Mouse (Mus musculus) CH12.LX (cell line): ENCODE measurements around the gene Grid2. TPM values are rescaled to one million over a fixed set of nuclear protein-coding genes. Genes with fewer than 3 reads are reported as not detected.

Experiments
- DNase-seq: peaks from one replicate; pipeline ENCODE4 v3.0.0-alpha.2; 2013; ENCODE audit errors: extremely low read depth
- H3K27ac ChIP-seq: 2 replicates; pipeline ENCODE4 v1.5.1; 2012; ENCODE audit warnings: low read depth, mild to moderate bottlenecking, control low read depth, moderate library complexity; ENCODE audit not compliant: insufficient read depth
- H3K27me3 ChIP-seq: replicated peaks from 2 replicates; pipeline ENCODE3; 2012; ENCODE audit warnings: inconsistent platforms
- H3K36me3 ChIP-seq, 2 experiments: replicated peaks in 1 of 2; 2 replicates each; pipeline versions ENCODE3 to v1.6.1; 2012; ENCODE audit warnings: inconsistent platforms in 1 of 2, low read length in 1 of 2, mild to moderate bottlenecking in 1 of 2, mixed read lengths in 1 of 2, moderate library complexity in 1 of 2; ENCODE audit not compliant: control insufficient read depth in 1 of 2, insufficient read depth in 1 of 2
- H3K4me1 ChIP-seq, 2 experiments: 2 replicates each; pipeline ENCODE4 v1.6.1; 2012; ENCODE audit warnings: inconsistent platforms in 1 of 2, moderate library complexity in 1 of 2; ENCODE audit not compliant: insufficient read depth in 2 of 2, control insufficient read depth in 1 of 2
- H3K4me2 ChIP-seq: 2 replicates; pipeline ENCODE4 v1.6.1; 2012; ENCODE audit warnings: low read depth, mild to moderate bottlenecking, control low read depth; ENCODE audit not compliant: poor library complexity, insufficient read depth, severe bottlenecking
- H3K4me3 ChIP-seq, 3 experiments: fragments of 150-350 bp in 1 of 3; sonication (generic) in 1 of 3; replicated peaks in 1 of 3; 2 replicates each; pipeline versions ENCODE3 to v1.5.1; 2011 to 2012; ENCODE audit warnings: low read depth in 2 of 3, low read length in 2 of 3, mild to moderate bottlenecking in 2 of 3, moderate library complexity in 2 of 3, control low read depth in 1 of 3, improper control_type of control experiment in 1 of 3, inconsistent platforms in 1 of 3, mixed read lengths in 1 of 3; ENCODE audit not compliant: poor library complexity in 1 of 3
- H3K79me2 ChIP-seq: replicated peaks from 2 replicates; pipeline ENCODE4 v1.6.1; 2012; ENCODE audit warnings: mild to moderate bottlenecking, moderate library complexity; ENCODE audit not compliant: control insufficient read depth, poor library complexity, insufficient read depth, severe bottlenecking; ENCODE audit errors: extremely low read depth
- H3K9ac ChIP-seq: 2 replicates; pipeline ENCODE4 v1.6.1; 2012; ENCODE audit warnings: low read depth, mild to moderate bottlenecking, control low read depth, moderate library complexity; ENCODE audit not compliant: insufficient read depth
- H3K9me3 ChIP-seq: replicated peaks from 2 replicates; pipeline ENCODE3; 2012; ENCODE audit warnings: low read length, inconsistent platforms, mixed read lengths
- CHD1 ChIP-seq: IDR thresholded peaks from 2 replicates; pipeline ENCODE4 v1.6.1; 2012; ENCODE audit warnings: low read depth, low read length, improper control_type of control experiment, inconsistent platforms
- CHD2 ChIP-seq: IDR thresholded peaks from 2 replicates; pipeline ENCODE4 v1.6.1; 2011; ENCODE audit warnings: low read length, improper control_type of control experiment
- CTCF ChIP-seq, 2 experiments: IDR thresholded peaks in 1 of 2; conservative IDR thresholded peaks in 1 of 2; 2 replicates each; pipeline ENCODE4 v1.5.1; 2011 to 2012; ENCODE audit warnings: low read depth in 2 of 2, low read length in 2 of 2, improper control_type of control experiment in 1 of 2, inconsistent platforms in 1 of 2, mild to moderate bottlenecking in 1 of 2, moderate library complexity in 1 of 2
- E2F4 ChIP-seq: IDR thresholded peaks from 2 replicates; pipeline ENCODE4 v1.6.1; 2011; ENCODE audit warnings: low read depth, low read length, improper control_type of control experiment; ENCODE audit not compliant: insufficient replicate concordance
- ELF1 ChIP-seq: IDR thresholded peaks from 2 replicates; pipeline ENCODE4 v1.6.1; 2014; ENCODE audit warnings: low read depth, mild to moderate bottlenecking, inconsistent platforms, low read length, improper control_type of control experiment
- EP300 ChIP-seq: IDR thresholded peaks from 2 replicates; pipeline ENCODE4 v1.6.1; 2011; ENCODE audit warnings: low read length, improper control_type of control experiment
- IRF4 ChIP-seq: IDR thresholded peaks from 2 replicates; pipeline ENCODE4 v1.6.1; 2014; ENCODE audit warnings: low read depth, mild to moderate bottlenecking, inconsistent platforms, low read length, improper control_type of control experiment
- JUN ChIP-seq: IDR thresholded peaks from 2 replicates; pipeline ENCODE4 v1.6.1; 2011; ENCODE audit warnings: low read depth, mild to moderate bottlenecking, low read length, improper control_type of control experiment, moderate library complexity; ENCODE audit not compliant: insufficient read depth
- JUND ChIP-seq: conservative IDR thresholded peaks from 2 replicates; pipeline ENCODE4 v1.6.1; 2011; ENCODE audit warnings: low read depth, low read length, improper control_type of control experiment
- KAT2A ChIP-seq: IDR thresholded peaks from 2 replicates; pipeline ENCODE4 v1.6.1; 2012; ENCODE audit warnings: low read length, improper control_type of control experiment, inconsistent platforms; ENCODE audit not compliant: insufficient replicate concordance
- MAFK ChIP-seq: IDR thresholded peaks from 2 replicates; pipeline ENCODE4 v1.6.1; 2011; ENCODE audit warnings: low read length, improper control_type of control experiment; ENCODE audit not compliant: insufficient replicate concordance
- MAX ChIP-seq: IDR thresholded peaks from 2 replicates; pipeline ENCODE4 v1.6.1; 2011; ENCODE audit warnings: low read length, improper control_type of control experiment
- MEF2A ChIP-seq: IDR thresholded peaks from 2 replicates; pipeline ENCODE4 v1.6.1; 2014; ENCODE audit warnings: low read depth, mild to moderate bottlenecking, inconsistent platforms, low read length, improper control_type of control experiment, borderline replicate concordance
- MXI1 ChIP-seq: IDR thresholded peaks from 2 replicates; pipeline ENCODE4 v1.6.1; 2011; ENCODE audit warnings: mild to moderate bottlenecking, low read depth, low read length, improper control_type of control experiment
- POLR2AphosphoS2 ChIP-seq: IDR thresholded peaks from 2 replicates; pipeline ENCODE4 v1.6.1; 2011; ENCODE audit warnings: low read depth, low read length, improper control_type of control experiment
- RAD21 ChIP-seq: IDR thresholded peaks from 2 replicates; pipeline ENCODE4 v1.6.1; 2011; ENCODE audit warnings: low read depth, mild to moderate bottlenecking, low read length, improper control_type of control experiment, moderate library complexity
- RCOR1 ChIP-seq: conservative IDR thresholded peaks from 2 replicates; pipeline ENCODE4 v1.6.1; 2012; ENCODE audit warnings: low read depth, mild to moderate bottlenecking, inconsistent platforms, low read length, improper control_type of control experiment
- SIN3A ChIP-seq: IDR thresholded peaks from 2 replicates; pipeline ENCODE4 v1.6.1; 2012; ENCODE audit warnings: low read length, improper control_type of control experiment, inconsistent platforms
- SMC3 ChIP-seq: IDR thresholded peaks from 2 replicates; pipeline ENCODE4 v1.6.1; 2011; ENCODE audit warnings: low read depth, low read length, improper control_type of control experiment
- TBP ChIP-seq: conservative IDR thresholded peaks from 2 replicates; pipeline ENCODE4 v1.6.1; 2011; ENCODE audit warnings: low read depth, low read length, improper control_type of control experiment
- UBTF ChIP-seq: IDR thresholded peaks from 2 replicates; pipeline ENCODE4 v1.6.1; 2012; ENCODE audit warnings: low read depth, mild to moderate bottlenecking, inconsistent platforms, low read length, improper control_type of control experiment, moderate library complexity
- USF1 ChIP-seq: IDR thresholded peaks from 2 replicates; pipeline ENCODE4 v1.6.1; 2014; ENCODE audit warnings: low read depth, mild to moderate bottlenecking, inconsistent platforms, low read length, improper control_type of control experiment
- USF2 ChIP-seq: conservative IDR thresholded peaks from 2 replicates; pipeline ENCODE4 v1.6.1; 2011; ENCODE audit warnings: low read depth, low read length, improper control_type of control experiment
- ZC3H11A ChIP-seq: IDR thresholded peaks from 2 replicates; pipeline ENCODE4 v1.6.1; 2012; ENCODE audit warnings: low read depth, mild to moderate bottlenecking, inconsistent platforms, low read length, improper control_type of control experiment
- ZKSCAN1 ChIP-seq: IDR thresholded peaks from 2 replicates; pipeline ENCODE4 v1.6.1; 2012; ENCODE audit warnings: low read depth, inconsistent platforms, low read length, improper control_type of control experiment, borderline replicate concordance
- ZMIZ1 ChIP-seq: IDR thresholded peaks from 2 replicates; pipeline ENCODE4 v1.6.1; 2012; ENCODE audit warnings: low read depth, mild to moderate bottlenecking, inconsistent platforms, low read length, improper control_type of control experiment
- ZNF384 ChIP-seq: IDR thresholded peaks from 2 replicates; pipeline ENCODE4 v1.6.1; 2012; ENCODE audit warnings: low read depth, low read length, improper control_type of control experiment, inconsistent platforms
- dilution Hi-C: fragments of 300-500 bp; cut with MboI; formaldehyde crosslinking; loops from 2 replicates; pipeline ENCODE4 v1.14.3; 2020; ENCODE audit warnings: low sequenced_read_pairs; ENCODE audit not compliant: extremely low pct_unique_long_range_greater_than_20kb, extremely low pct_ligation_motif_present
- in situ Hi-C: fragments of 300-500 bp; cut with MboI; formaldehyde crosslinking; loops from 3 replicates; pipeline ENCODE4 v1.14.3; 2019; ENCODE audit warnings: low sequenced_read_pairs, low pct_ligation_motif_present, low pct_unique_long_range_greater_than_20kb, mixed read lengths
- polyA plus RNA-seq: library from polyadenylated mRNA; unstranded; fragments of >175 nt; gene quantifications from 2 replicates; pipeline ENCODE4 v1.2.1, GENCODE M21; 2012; ENCODE audit warnings: low read depth; ENCODE audit not compliant: insufficient read length
- total RNA-seq, 2 experiments: library from RNA; depleted of rRNA; stranded (reverse); fragments of 300-350 nt in 1 of 2; fragments of >200 nt in 1 of 2; gene quantifications; 2 replicates each; pipeline ENCODE4 v1.2.3; 2012 to 2014

Grid2 gene
- total and polyA plus RNA-seq, 3 experiments, result not detected

DNA sequence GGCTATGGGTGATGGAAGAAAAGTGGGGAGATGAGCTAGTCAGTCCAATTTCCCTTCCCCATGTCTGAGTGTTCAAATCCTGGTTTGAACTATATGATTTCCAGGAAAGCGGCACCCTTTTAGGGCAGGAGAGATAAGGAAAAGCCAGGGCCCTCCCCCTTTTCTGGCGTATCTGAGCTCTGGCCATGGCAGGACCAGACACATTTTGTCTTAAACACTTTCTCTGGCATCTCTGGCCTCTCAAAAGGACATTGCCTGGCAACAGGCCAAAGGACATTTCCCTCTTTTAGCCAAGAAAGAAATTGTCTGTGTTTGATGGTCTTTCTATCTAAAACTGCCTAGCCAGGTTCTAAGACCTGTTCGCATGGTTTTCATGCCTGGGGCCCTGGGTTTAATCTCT lies 1367.7 kb downstream of the Grid2 start:
- Histone ChIP-seq H3K36me3 (no peaks in the 10 kb centered on the region), H3K27me3 (no peaks in the 10 kb centered on the region), H3K27ac (no peak overlapping the region), H3K9ac (no peak overlapping the region), H3K4me1 (no peaks in the 10 kb centered on the region), H3K79me2 (no peaks in the 10 kb centered on the region)
- in situ Hi-C loops (no loop called here), dilution Hi-C loops (no loop called here)
- no peak for DNase-seq
- no peak for TF ChIP-seq KAT2A
- no peak for TF ChIP-seq TBP
- no peak for TF ChIP-seq ZMIZ1
- TF ChIP-seq CHD2, result no peak
- no peak for TF ChIP-seq JUN
- TF ChIP-seq SMC3, result no peak
- no peak for TF ChIP-seq JUND
- no peak for TF ChIP-seq RAD21
- no peak for TF ChIP-seq CHD1
- no peak for TF ChIP-seq ELF1
- TF ChIP-seq ZC3H11A, result no peak
- TF ChIP-seq ZNF384, result no peak
- no peak for TF ChIP-seq ZKSCAN1
- TF ChIP-seq MXI1, result no peak
- no peak for TF ChIP-seq MAFK
- TF ChIP-seq SIN3A, result no peak
- no peak for TF ChIP-seq IRF4
- TF ChIP-seq CTCF (conservative IDR thresholded peaks at IDR 0.05 in 1 of 2, IDR thresholded peaks at IDR 0.05 in 1 of 2; ENCODE audit: low read depth in 2 of 2, low read length in 2 of 2), result no peak
- TF ChIP-seq E2F4, result no peak
- TF ChIP-seq, all 38 proteins: peak for 0
- H3K9me3 ChIP-seq, result peaks cover 37% of the 10 kb centered on the region
- H3K4me2 ChIP-seq, result no peak overlapping the region
- no peak overlapping the region for H3K4me3 ChIP-seq

DNA sequence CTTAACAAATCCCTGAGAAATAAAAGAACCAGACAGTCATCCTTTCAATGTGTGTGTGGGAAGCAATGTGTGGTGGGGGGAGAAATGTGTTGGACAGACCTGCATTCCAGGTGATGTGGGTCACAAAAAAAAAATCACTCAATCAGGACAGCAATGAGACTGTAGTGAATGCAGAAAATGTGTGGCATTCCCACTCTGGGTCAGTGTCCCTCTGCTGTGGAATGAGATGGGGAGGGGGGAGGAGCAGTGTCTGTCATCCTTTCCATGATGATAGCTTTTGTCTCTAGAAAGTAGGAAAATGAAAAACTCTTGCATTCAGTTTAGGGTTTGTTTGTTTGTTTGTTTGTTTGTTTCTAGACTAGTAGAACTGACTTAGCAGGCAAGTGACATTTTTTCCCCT lies 1392.0 kb downstream of the Grid2 start:
- DNase-seq, result no peak
- dilution Hi-C loops, result no loop called here
- Histone ChIP-seq H3K36me3 (no peaks in the 10 kb centered on the region), H3K4me3 (no peak overlapping the region), H3K79me2 (no peaks in the 10 kb centered on the region), H3K27ac (no peak overlapping the region), H3K9ac (no peak overlapping the region), H3K4me1 (no peaks in the 10 kb centered on the region), H3K9me3 (peaks cover 58% of the 10 kb centered on the region), H3K27me3 (no peaks in the 10 kb centered on the region), H3K4me2 (no peak overlapping the region)
- TF ChIP-seq POLR2AphosphoS2, result no peak
- TF ChIP-seq MAX, result no peak
- no peak for TF ChIP-seq EP300
- no peak for TF ChIP-seq ZC3H11A
- no peak for TF ChIP-seq ZMIZ1
- TF ChIP-seq JUN, result no peak
- TF ChIP-seq USF1, result no peak
- no peak for TF ChIP-seq KAT2A
- no peak for TF ChIP-seq ZNF384
- TF ChIP-seq MEF2A, result no peak
- no peak for TF ChIP-seq MXI1
- no peak for TF ChIP-seq CHD1
- no peak for TF ChIP-seq JUND
- no peak for TF ChIP-seq USF2
- no peak for TF ChIP-seq UBTF
- TF ChIP-seq SIN3A, result no peak
- no peak for TF ChIP-seq CTCF (conservative IDR thresholded peaks at IDR 0.05 in 1 of 2, IDR thresholded peaks at IDR 0.05 in 1 of 2; ENCODE audit: low read depth in 2 of 2, low read length in 2 of 2)
- no peak for TF ChIP-seq RCOR1
- TF ChIP-seq RAD21, result no peak
- in situ Hi-C loops, result no loop called here
